Mouse (Mus musculus): ENCODE data around the gene Banp.

- no peak for TF ChIP-seq ZNF384 (IDR thresholded peaks at IDR 0.05; ENCODE audit: low read depth, low read length)
- TF ChIP-seq ZC3H11A (IDR thresholded peaks at IDR 0.05; ENCODE audit: borderline replicate concordance, low read depth, low read length): no peak
- TF ChIP-seq HCFC1 (IDR thresholded peaks at IDR 0.05; ENCODE audit: borderline replicate concordance, insufficient read depth, low read length): no peak
- no peak for TF ChIP-seq MAFK (IDR thresholded peaks at IDR 0.05; ENCODE audit: insufficient read depth, low read depth, low read length)
Observed at GRCm38 (mm10) chr8:122018046-122018831, 68.7 kb downstream of the Banp start.
